Mouse (Mus musculus) neural tube, embryonic 15.5 days (tissue): ENCODE data around the gene Snrk. TPM values are rescaled to one million over a fixed set of nuclear protein-coding genes. Genes with fewer than 3 reads are reported as not detected.

Source experiments
- ATAC-seq: fragments of 200-750 bp; cut with Nextera tagmentation; 2 replicates; pipeline ENCODE4 v1.8.0; 2017; ENCODE audit warnings: mild to moderate bottlenecking, moderate TSS enrichment, moderate library complexity; ENCODE audit not compliant: low FRiP score
- H3K27ac ChIP-seq: fragments of 300-500 bp; sonication (generic); replicated peaks from 2 replicates; pipeline ENCODE4 v1.5.1; 2015; ENCODE audit warnings: mild to moderate bottlenecking, inconsistent platforms
- H3K27me3 ChIP-seq: fragments of 300-500 bp; sonication (generic); replicated peaks from 2 replicates; pipeline ENCODE4 v1.6.1; 2015; ENCODE audit warnings: inconsistent platforms
- H3K36me3 ChIP-seq: fragments of 300-500 bp; sonication (generic); 2 replicates; pipeline ENCODE4 v1.6.1; 2015; ENCODE audit warnings: inconsistent platforms
- H3K4me1 ChIP-seq: fragments of 300-500 bp; sonication (generic); 2 replicates; pipeline ENCODE4 v1.6.1; 2015; ENCODE audit warnings: inconsistent platforms
- H3K4me2 ChIP-seq: fragments of 300-500 bp; sonication (generic); 2 replicates; pipeline ENCODE4 v1.6.1; 2015; ENCODE audit warnings: inconsistent platforms, mild to moderate bottlenecking, moderate library complexity
- H3K4me3 ChIP-seq: fragments of 300-500 bp; sonication (generic); replicated peaks from 2 replicates; pipeline ENCODE4 v1.5.1; 2015; ENCODE audit warnings: mild to moderate bottlenecking, inconsistent platforms
- H3K9ac ChIP-seq: fragments of 300-500 bp; sonication (generic); replicated peaks from 2 replicates; pipeline ENCODE4 v1.6.1; 2015; ENCODE audit warnings: mild to moderate bottlenecking, inconsistent platforms
- H3K9me3 ChIP-seq: fragments of 300-500 bp; sonication (generic); replicated peaks from 2 replicates; pipeline ENCODE4 v1.6.1; 2016; ENCODE audit warnings: inconsistent platforms
- WGBS: fragments of 180-500 bp; shearing (Covaris S2); methylation state at CpG from one replicate; pipeline ENCODE4 v1.1.7; 2015; ENCODE audit warnings: mixed read lengths; 5-methylcytosine and 5-hydroxymethylcytosine counted together
- polyA plus RNA-seq: library from polyadenylated mRNA; unstranded; fragments of >200 nt; fragmentation: Nextera tagmentation; extraction: Ambion mirVana; gene quantifications from 2 replicates; pipeline ENCODE4 v1.2.1, GENCODE M21; 2015

The Snrk gene
- polyA plus RNA-seq, 1 experiment from 2014 or later: 74.3 TPM

GRCm38 (mm10) chr9:122110508-122110907 is 6.6 kb upstream of the Snrk start:
- no peaks in the 10 kb centered on the region for H3K9me3 ChIP-seq
- no peaks in the 10 kb centered on the region for H3K36me3 ChIP-seq
- no peak overlapping the region for H3K4me3 ChIP-seq
- H3K4me2 ChIP-seq: no peak overlapping the region
- WGBS: 89% methylated on average over 6 of the region's 6 CpGs
- peak overlapping the region; percentile 49; the same call in 1 of the 2 replicates for H3K27ac ChIP-seq
- H3K27me3 ChIP-seq: no peaks in the 10 kb centered on the region
- no peak for ATAC-seq
- H3K4me1 ChIP-seq: no peaks in the 10 kb centered on the region
- no peak overlapping the region for H3K9ac ChIP-seq

DNA sequence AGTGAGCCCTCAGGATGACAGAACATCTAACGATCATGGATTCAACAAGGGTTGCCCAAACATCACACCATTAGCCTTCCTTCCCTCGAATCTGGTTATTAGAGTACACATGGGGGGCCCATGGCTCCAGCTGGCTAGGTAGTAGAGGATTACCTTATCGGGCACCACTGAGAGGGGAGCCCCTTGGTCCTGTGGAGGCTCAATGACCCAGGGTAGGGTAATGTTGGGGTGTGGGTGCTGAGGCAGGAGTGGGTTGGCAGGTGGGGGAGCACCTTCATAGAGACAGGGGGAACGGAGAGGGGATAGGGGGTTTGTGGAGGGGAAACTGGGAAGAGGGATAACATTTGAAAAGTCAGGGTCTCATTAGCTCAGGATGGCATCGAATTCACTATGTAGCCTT is 6.1 kb upstream of the Snrk start:
- no peaks in the 10 kb centered on the region for H3K36me3 ChIP-seq
- H3K9ac ChIP-seq: no peak overlapping the region
- H3K27me3 ChIP-seq: no peaks in the 10 kb centered on the region
- H3K4me2 ChIP-seq: no peak overlapping the region
- ATAC-seq: no peak
- whole genome bisulfite sequencing: 86% methylated on average over 5 of the region's 5 CpGs
- no peaks in the 10 kb centered on the region for H3K9me3 ChIP-seq
- H3K4me3 ChIP-seq: no peak overlapping the region
- no peaks in the 10 kb centered on the region for H3K4me1 ChIP-seq
- no peak overlapping the region for H3K27ac ChIP-seq

DNA sequence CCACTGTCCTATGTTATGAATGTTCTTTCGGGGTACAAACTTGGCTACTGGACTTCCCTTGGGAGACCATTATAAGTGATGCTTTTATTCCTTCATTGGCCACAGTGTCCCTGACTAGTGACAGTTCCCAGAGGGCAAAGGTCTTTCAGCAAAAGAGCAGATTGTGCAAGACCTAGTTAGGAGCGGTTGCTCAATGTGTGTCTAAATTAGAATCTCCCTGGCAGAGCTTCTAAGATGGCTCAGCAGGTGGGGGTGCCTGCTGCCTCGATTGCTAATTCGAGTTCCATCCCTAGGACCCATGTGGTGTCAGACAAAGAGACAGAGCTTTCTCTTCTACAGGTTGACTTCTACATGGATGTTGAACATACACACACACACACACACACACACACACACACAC is 1.5 kb upstream of the Snrk start:
- H3K4me1 ChIP-seq: peaks cover 21% of the 10 kb centered on the region
- H3K27ac ChIP-seq: no peak overlapping the region
- no peak for ATAC-seq
- no peak overlapping the region for H3K4me3 ChIP-seq
- no peaks in the 10 kb centered on the region for H3K36me3 ChIP-seq
- WGBS: 62% methylated on average over 4 of the region's 4 CpGs
- no peaks in the 10 kb centered on the region for H3K27me3 ChIP-seq
- H3K9ac ChIP-seq: no peak overlapping the region
- no peaks in the 10 kb centered on the region for H3K9me3 ChIP-seq
- H3K4me2 ChIP-seq: no peak overlapping the region

DNA sequence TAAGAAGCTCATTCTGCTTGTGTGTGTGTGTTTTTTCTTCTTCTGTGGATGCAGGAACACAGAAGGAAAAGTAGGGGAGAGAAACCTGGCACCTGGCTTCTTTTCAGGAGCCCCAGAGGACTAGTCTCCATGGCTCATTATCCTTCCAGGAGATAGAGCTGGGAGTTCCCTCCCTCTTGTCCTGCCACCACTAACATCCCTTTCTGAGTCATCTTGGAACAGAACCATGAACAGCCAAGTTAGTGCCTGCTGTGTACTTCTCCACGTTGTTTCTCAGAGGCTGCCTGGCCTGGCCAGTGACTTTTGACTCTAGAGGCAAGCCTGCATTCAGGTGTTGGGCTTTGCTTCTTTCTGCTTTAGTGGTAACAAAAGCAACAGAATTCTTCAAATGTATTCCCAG is 707 bp upstream of the Snrk start:
- Histone ChIP-seq H3K27me3 (no peaks in the 10 kb centered on the region), H3K4me2 (no peak overlapping the region), H3K4me3 (no peak overlapping the region), H3K27ac (no peak overlapping the region), H3K9ac (no peak overlapping the region), H3K4me1 (peaks cover 21% of the 10 kb centered on the region), H3K36me3 (no peaks in the 10 kb centered on the region), H3K9me3 (no peaks in the 10 kb centered on the region)
- no peak for ATAC-seq
- 71% methylated on average over 1 of the region's 1 CpGs for WGBS

- H3K9ac ChIP-seq: peak overlapping the region; percentile 70
- no peaks in the 10 kb centered on the region for H3K36me3 ChIP-seq
- H3K27me3 ChIP-seq: no peaks in the 10 kb centered on the region
- ATAC-seq: peak; percentile 51; the same call in 1 of the 2 replicates
- H3K4me1 ChIP-seq: peaks cover 21% of the 10 kb centered on the region
- WGBS: 5% methylated on average over 40 of the region's 40 CpGs
- peak overlapping the region; percentile 90 for H3K27ac ChIP-seq
- H3K9me3 ChIP-seq: no peaks in the 10 kb centered on the region
- peak overlapping the region; percentile 69 for H3K4me2 ChIP-seq
- H3K4me3 ChIP-seq: peak overlapping the region; percentile 72
Measured at GRCm38 (mm10) chr9:122117692-122118529, 845 bp downstream of the Snrk start.

DNA sequence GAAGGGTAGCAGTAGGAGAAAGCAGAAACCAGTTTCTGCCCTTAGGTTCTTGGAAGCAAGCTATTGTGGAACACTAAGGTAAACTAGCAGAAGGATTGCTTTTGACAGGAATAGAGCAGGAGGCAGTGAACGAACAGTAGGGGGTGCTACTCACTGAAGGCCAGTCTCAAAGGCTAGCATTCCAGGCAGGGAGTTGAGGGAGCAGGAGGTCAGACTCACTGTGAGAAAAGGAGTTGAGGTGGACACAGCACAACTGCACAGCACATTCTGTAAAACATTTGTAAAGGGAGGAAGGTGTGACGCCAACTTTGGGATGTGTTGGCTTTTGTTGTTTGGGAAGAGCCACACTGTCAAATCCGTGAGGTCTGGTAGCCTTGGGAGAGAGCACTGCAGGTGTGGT is 3.0 kb downstream of the Snrk start:
- no peak overlapping the region for H3K4me3 ChIP-seq
- no peak overlapping the region for H3K9ac ChIP-seq
- whole genome bisulfite sequencing: 41% methylated on average over 3 of the region's 3 CpGs
- H3K4me1 ChIP-seq: peaks cover 25% of the 10 kb centered on the region
- H3K36me3 ChIP-seq: no peaks in the 10 kb centered on the region
- H3K27me3 ChIP-seq: no peaks in the 10 kb centered on the region
- no peaks in the 10 kb centered on the region for H3K9me3 ChIP-seq
- no peak overlapping the region for H3K27ac ChIP-seq
- no peak for ATAC-seq
- H3K4me2 ChIP-seq: no peak overlapping the region

- no peak overlapping the region for H3K9ac ChIP-seq
- no peak overlapping the region for H3K27ac ChIP-seq
- no peaks in the 10 kb centered on the region for H3K9me3 ChIP-seq
- H3K27me3 ChIP-seq: no peaks in the 10 kb centered on the region
- no peak overlapping the region for H3K4me2 ChIP-seq
- ATAC-seq: no peak
- peaks cover 25% of the 10 kb centered on the region for H3K4me1 ChIP-seq
- 83% methylated on average over 5 of the region's 5 CpGs for WGBS
- H3K4me3 ChIP-seq: no peak overlapping the region
- H3K36me3 ChIP-seq: no peaks in the 10 kb centered on the region
Measured at GRCm38 (mm10) chr9:122122113-122122512, 5.0 kb downstream of the Snrk start.

GRCm38 (mm10) chr9:122123181-122123580 is 6.1 kb downstream of the Snrk start:
- ATAC-seq: no peak
- H3K4me1 ChIP-seq: peaks cover 22% of the 10 kb centered on the region
- H3K27me3 ChIP-seq: no peaks in the 10 kb centered on the region
- H3K4me3 ChIP-seq: no peak overlapping the region
- WGBS: 64% methylated on average over 5 of the region's 5 CpGs
- H3K9ac ChIP-seq: no peak overlapping the region
- no peaks in the 10 kb centered on the region for H3K9me3 ChIP-seq
- H3K4me2 ChIP-seq: no peak overlapping the region
- no peak overlapping the region for H3K27ac ChIP-seq
- H3K36me3 ChIP-seq: no peaks in the 10 kb centered on the region

- 54% methylated on average over 5 of the region's 5 CpGs for WGBS
Measured at GRCm38 (mm10) chr9:122125723-122126290, 8.7 kb downstream of the Snrk start.

GRCm38 (mm10) chr9:122126790-122127189 is 9.7 kb downstream of the Snrk start:
- 70% methylated on average over 8 of the region's 8 CpGs for WGBS
- Histone ChIP-seq H3K4me2 (no peak overlapping the region), H3K9ac (no peak overlapping the region), H3K27ac (no peak overlapping the region), H3K4me3 (no peak overlapping the region), H3K4me1 (peaks cover 20% of the 10 kb centered on the region), H3K27me3 (no peaks in the 10 kb centered on the region), H3K36me3 (no peaks in the 10 kb centered on the region), H3K9me3 (no peaks in the 10 kb centered on the region)
- no peak for ATAC-seq

More at GRCm38 (mm10) chr9:122125723-122126290, 8.7 kb downstream of the Snrk start:
- ATAC-seq: no peak
- Histone ChIP-seq H3K4me1 (peaks cover 12% of the 10 kb centered on the region), H3K27ac (no peak overlapping the region), H3K4me2 (no peak overlapping the region), H3K9ac (no peak overlapping the region), H3K4me3 (no peak overlapping the region), H3K9me3 (no peaks in the 10 kb centered on the region), H3K36me3 (no peaks in the 10 kb centered on the region), H3K27me3 (no peaks in the 10 kb centered on the region)

DNA sequence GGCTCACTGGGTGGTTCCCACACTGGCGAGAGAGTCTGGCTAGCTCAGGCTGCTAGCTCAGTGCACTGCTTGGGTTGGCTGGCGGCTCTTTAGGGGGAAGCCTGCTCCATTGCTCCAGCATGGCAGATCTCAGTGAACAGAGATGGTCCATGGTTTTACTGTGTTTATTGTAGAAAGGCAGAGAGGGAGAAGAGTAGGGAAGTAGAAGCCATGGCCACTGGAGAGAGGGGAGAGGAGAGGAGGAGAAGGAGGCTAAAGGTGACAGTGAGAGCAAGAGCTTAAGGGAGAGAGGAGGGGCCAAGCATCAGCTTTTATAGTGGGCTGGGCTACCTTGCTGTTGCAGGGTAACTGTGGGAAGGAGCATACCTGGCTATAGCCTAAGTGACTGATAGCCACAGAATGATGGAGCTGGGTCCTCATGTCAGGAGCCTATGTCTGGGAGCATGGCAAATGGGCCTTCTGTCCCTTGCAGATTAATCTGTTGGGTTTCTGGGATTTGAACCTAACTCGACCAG is 10.3 kb downstream of the Snrk start:
- 81% methylated on average over 3 of the region's 3 CpGs for WGBS
- no peak for ATAC-seq
- H3K27me3 ChIP-seq: no peaks in the 10 kb centered on the region

GRCm38 (mm10) chr9:122128686-122129085 is 11.6 kb downstream of the Snrk start:
- H3K4me3 ChIP-seq: no peak overlapping the region
- no peak overlapping the region for H3K4me2 ChIP-seq
- no peaks in the 10 kb centered on the region for H3K9me3 ChIP-seq
- H3K9ac ChIP-seq: no peak overlapping the region
- H3K36me3 ChIP-seq: no peaks in the 10 kb centered on the region
- peaks cover 20% of the 10 kb centered on the region for H3K4me1 ChIP-seq
- ATAC-seq: no peak
- 81% methylated on average over 5 of the region's 5 CpGs for WGBS
- no peak overlapping the region for H3K27ac ChIP-seq
- no peaks in the 10 kb centered on the region for H3K27me3 ChIP-seq

More for the DNA sequence above, 10.3 kb downstream of the Snrk start:
- Histone ChIP-seq H3K4me1 (peaks cover 20% of the 10 kb centered on the region), H3K9ac (no peak overlapping the region), H3K27ac (no peak overlapping the region), H3K4me2 (no peak overlapping the region), H3K36me3 (no peaks in the 10 kb centered on the region), H3K4me3 (no peak overlapping the region), H3K9me3 (no peaks in the 10 kb centered on the region)
